Mouse (Mus musculus) natural killer cell, adult 2 months (primary cell): ENCODE measurements around the gene Sult2b1.

Experiments
- DNase-seq, 2 experiments: peaks; one replicate each; pipeline ENCODE4 v3.0.0; 2022; ENCODE audit warnings: low spot score in 2 of 2

The Sult2b1 gene

GRCm38 (mm10) chr7:45770427-45771082, 13.9 kb downstream of the Sult2b1 start:
- DNase-seq = no peak

DNA sequence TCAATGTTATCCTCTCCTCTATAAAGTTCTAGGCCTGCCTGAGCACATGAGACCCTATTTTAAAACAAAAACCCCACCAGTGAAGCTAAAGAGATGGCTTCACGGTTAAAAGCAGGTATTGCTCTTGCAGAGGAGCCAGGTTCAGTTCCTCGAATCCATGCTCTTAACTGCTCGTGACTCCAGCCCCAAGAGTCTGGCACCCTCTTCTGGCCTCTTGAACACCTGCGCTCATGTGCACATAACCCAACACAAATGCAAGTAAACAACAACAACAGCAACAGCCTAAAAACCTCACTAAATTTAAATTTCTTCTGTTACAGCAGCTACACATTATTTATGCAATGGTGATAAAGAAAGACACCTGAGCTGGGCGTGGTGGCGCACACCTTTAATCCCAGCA, 17.0 kb downstream of the Sult2b1 start:
- DNase-seq = no peak

DNA sequence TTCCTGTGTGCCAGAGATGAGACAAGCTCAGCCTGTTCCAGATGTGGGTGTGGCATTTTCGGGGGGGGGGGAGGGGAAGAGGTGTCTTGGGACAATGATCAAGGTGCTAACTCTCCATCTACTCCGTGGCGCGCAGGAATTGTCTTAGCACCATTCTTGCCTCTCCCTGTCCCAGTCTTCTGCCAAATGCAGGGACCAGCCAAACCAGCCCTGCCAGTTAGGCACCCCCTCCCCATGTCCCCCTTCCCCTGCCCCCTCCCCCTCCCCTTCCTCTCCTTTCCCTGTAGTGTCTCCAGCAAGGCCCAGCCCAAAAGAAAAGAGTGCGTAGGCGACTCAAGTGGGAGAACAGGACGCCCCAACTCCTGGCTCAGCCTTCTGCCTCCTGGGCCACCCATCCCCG, 17.7 kb downstream of the Sult2b1 start:
- no peak for DNase-seq

GRCm38 (mm10) chr7:45765995-45766394, 18.5 kb downstream of the Sult2b1 start:
- no peak for DNase-seq

DNA sequence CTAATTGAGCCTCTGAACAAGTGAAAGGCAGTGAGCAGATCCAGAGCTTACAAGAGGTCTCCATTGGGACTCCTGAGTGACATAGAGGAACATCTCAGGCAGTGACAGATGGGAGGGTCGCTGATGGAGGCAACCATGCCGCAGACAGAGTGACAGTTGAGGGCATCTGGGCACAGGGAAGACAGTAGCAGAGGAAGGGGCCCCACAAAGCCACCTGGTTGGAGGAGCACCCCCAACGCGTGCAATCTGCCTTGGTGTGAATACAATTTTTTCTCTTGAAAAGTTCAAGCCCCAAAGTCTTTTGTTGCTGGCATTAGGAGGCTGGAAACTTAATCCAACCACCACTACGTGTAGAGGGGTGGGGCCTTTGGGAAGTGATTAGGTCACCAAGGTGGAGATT, 24.3 kb downstream of the Sult2b1 start:
- no peak for DNase-seq

DNA sequence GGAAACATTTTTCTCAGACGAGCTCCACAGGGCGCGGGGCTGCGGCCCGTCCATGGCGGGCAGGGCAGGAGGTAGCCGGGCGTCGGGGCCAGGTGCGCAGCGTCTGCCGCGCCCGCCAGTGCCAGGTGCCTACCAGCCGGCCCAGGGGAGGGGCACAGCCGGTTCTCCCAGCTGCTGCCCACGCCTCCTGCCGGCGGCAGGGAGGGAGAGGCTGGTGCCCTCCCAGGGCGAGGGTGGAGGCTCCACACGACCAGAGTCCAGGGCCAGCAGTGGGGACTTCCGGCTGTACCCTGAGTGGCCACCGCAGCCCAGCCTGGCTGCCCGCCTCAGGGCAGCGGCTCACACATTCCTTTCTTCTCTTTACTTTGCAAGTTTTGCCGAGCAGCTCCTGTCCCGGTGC, 25.1 kb downstream of the Sult2b1 start:
- peak; percentile 51 to 71 for DNase-seq

DNA sequence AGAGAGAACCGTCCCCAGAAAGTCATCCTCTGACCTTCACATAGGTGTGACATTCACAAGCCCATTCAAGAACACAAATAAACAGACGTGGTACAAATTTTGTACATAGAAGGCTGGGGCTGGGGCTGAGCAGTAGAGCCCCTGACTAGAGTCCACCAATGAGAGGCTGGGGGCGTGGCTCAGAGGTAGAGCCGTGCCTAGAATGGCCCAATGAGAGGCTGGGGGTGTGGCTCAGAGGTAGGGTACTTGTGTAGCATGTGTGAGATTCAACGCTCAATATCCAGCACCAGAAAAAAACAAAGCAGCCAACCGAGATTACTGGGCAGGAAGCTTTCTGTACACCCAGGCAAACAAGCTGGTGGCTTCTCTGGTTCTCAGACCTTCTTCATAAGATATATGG, 28.8 kb downstream of the Sult2b1 start:
- no peak for DNase-seq

DNA sequence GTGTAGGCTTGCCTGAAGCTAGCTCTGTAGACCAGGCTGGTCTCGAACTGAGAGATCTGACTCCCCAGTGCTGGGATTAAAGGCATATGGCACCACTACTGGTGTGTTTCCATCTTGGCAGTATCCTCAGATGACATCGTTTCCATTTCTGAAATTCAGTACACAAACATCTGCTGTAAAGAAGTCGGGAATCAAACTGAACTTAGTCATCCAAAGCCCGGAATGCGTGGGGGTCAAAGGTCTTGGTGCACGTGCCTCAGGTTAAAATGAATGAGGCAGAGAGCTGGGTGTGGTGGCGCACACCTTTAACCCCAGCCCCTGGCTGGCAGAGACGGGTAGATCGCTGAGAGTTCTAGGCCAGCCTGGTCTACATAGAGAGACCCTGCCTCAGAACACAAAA, 34.3 kb downstream of the Sult2b1 start:
- no peak for DNase-seq

DNA sequence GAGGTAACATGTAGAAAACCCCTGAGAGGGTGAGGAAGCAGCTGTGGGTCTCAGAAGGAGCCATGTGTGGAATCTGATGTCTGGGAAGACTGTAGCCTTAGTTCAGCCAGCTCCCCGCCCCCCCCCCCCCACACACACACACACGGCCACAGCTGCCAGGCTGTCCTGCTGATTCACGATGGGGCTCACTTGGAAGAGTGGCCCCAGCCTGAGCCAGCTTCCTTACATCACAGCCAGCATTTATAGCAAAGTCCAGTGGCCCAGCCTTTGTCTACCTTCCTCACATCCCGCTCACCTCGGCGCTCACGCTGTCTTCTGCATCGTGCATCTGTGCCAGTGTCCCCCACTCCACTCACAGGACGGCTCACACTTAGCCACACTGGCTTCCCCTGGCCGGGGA, 35.1 kb downstream of the Sult2b1 start:
- DNase-seq = peak in 1 of 2 experiments; percentile 29

DNA sequence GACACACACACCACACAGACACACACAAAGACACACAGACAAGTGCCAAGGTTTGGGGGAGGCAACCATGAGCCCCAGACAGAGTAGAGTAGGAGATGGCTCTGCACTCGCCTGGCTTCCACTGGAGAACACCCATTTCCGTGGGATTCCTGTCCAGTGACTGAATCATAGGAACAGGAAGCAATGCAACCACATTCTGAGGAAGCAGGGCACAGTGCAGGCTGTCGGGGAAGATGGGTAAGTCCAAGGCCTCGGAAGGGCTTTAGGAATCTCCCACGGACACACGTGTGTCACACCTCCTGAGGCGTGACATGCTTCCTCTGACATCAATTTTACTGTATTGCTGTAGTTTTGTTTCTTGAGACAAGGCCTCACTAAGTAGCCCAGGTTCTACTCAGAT, 36.4 kb downstream of the Sult2b1 start:
- no peak for DNase-seq

DNA sequence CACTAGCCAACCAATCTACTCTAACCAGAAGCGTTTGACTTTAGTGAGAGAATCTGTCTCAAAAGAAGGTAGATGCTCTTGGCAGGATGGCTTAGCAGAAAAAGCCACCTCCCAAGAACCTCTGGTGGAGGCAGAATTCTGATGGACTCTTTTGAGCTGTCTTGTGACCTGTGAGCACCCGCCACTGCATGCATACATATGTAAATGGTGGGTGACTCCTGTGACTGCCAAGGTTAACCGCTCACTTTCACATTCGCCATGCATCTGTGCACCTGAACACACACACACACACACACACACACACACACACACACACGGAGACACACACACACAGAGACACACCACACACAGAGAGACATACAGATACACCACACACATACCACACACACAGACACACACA, 37.0 kb downstream of the Sult2b1 start:
- DNase-seq = no peak

DNA sequence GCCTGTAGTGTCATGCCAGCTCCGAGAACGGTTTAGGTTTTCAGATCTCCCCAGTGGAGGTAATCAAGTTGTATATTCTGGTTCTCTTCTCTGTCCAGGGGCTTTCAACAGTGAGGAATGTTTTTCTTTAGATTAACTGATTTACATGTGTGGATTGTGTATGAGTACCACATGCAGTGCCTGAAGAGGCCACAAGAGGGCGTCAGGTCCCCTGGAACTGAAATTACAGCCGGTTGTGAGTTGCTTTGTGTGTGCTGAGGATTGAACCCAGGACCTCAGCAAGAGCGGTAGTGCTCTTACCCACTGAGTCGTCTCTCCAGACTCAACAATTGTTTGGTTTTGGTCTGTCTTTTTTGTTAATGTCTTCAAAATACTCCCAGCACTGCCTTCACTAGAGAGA, 38.0 kb downstream of the Sult2b1 start:
- no peak for DNase-seq

DNA sequence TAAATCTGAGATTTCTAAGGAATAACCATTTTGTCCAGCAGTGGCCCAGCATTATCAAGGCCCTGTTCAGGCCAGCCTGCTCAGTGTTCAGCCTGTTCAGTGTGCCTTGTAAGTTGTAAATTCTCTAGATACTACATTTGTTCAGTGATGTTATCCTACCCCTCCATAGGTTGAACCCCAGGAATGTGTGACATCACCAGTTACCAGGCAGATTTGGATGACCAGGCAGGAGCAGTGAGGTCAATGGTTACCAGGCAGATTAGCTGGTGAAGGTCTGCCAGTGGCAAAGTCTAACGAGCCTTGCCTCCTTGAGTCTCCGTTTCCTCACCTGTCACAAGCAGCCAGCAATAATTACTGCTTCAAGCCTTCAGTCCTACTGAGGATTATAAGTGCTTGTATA, 40.1 kb downstream of the Sult2b1 start:
- peak; percentile 58 to 69 for DNase-seq

DNA sequence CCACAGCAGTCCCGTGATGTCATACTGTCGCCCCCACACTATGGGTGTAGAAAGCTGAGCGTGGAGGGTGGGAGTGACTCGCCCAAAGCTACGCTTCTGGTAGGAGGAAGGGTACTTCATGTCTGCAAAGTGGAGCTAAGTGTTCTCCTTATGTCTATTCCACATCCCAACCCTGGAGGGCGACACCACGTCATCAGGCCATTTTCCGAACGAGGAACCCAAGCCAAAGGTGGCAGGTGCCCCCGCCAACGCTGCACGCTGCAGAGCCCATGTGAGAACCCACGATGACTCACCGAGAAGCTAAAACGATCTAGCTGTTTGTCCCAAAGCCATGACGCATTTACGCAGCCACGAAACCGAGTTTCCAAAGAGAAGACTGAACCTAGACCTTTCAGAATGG, 42.1 kb downstream of the Sult2b1 start:
- DNase-seq = peak; percentile 82 to 88

DNA sequence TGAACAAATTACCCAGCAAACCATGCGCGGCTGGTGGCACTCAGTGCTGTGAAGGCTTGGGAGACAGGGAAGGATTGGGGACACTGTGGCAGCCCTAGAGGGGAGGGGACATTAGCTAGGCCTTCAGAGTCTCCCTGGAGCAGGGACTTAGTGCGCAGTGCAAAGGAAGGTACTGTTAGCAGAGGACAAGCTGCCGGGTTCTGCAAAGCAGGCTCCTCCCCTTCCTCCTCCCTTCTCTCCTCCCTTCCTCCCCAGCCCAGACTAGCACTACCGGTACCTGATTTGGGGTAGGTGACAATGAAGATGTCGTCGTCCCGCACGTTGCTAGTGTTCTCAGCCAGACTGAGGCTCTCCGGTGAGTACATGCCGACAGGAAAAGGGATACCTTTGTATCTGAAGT, 42.7 kb downstream of the Sult2b1 start:
- DNase-seq = peak; percentile 44 to 55

GRCm38 (mm10) chr7:45741308-45741707, 43.2 kb downstream of the Sult2b1 start:
- DNase-seq = no peak

DNA sequence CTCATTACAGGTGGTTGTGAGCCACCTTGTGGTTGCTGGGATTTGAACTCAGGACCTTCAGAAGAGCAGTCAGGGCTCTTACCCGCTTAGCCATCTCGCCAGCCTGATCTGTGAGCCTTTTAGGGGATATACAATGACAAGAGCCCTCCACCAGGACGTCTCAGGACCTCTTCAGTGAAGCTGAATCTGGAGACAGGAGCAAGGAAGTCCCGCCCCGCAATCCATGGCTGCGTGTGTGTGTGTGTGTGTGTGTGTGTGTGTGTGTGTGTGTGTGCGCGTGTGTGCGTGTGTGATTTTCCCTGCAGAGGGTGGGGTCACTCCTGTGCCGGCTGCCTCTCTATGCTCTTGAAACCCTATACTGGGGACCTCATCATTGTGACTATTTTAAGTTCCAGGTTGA, 44.6 kb downstream of the Sult2b1 start:
- no peak for DNase-seq

DNA sequence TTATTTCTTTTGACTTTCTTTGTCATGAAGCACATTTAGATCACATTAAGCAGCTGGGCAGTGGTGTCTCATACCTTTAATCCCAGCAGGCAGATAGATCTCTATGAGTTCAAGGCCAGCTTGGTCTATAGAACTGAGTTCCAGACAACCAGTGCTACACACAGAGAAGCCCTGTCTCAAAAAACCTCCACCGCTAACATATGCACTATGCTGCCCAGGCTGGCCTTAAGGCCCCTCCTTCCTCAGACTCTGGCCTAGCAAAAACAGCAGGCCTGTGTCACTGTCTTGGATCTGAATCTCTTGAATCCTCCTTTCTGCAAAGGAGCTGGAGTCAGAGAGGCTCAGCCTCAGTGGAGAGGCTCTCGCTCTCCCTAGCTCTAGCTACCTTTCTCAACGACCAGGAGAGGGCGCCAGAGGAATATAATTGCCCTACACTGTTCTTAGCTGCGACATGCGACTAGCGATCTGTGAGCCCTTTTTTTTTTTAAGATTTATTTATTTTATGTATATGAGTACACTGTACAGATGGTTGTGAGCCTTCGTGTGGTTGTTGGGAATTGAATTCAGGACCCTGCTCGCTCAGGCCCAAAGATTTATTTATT, 45.2 kb downstream of the Sult2b1 start:
- peak; percentile 79 to 89 for DNase-seq

DNA sequence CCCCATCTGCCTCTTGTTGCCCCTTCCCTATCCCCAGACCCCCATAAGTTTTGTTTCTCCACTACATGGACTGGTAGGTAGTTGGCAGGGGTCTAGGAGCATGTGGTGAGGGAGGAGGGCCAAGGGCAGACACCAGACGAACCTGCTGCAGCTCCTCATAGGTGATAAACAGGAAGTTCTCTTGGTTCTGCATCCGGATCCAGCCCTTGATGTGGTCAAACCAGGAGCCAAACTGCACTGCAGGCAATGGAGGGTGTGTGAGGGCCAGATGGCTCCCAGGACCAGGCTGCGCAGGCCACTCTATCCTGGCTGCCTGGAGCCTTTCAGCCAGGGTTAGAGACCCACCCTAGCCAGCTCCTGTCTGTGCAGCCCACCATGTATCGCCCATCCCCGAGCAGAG, 51.0 kb downstream of the Sult2b1 start:
- DNase-seq = peak; percentile 70 to 72

DNA sequence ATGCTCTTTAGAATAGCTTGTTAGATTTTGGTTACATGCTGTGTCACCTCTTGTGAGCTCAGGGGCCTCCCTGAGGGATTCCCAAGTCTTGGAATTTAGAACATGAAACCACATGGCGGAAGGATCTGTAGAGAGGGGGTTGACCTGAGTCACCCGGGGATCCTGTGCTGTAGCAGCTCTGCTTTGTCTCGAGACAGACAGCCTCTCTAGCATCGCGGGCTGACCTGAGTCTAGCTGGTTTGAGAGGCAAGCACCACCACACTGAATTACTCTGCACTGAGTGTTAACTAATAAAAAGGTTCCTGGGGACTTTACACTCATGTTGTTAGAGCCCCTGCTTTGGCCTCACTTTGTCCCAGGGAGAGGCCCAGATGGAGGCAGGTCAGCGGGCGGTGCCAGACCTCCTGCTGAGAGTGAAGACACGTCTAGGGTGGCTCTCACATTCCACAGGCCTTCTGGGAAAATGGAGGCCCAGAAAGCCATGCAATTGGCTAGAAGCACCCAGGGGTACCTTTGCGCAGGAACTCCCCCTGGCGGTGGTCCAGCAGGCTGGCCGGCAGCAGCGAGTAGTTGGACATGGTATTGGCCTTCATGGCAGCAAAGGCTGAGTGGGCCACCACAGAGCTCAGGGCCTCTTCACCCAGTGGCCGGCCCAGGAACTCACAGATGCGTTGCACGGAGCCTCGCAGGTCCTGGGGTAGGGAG, 53.6 kb downstream of the Sult2b1 start:
- peak; percentile 32 to 45 for DNase-seq

- no peak for DNase-seq
Observed at GRCm38 (mm10) chr7:45727625-45728024, 56.8 kb downstream of the Sult2b1 start.

DNA sequence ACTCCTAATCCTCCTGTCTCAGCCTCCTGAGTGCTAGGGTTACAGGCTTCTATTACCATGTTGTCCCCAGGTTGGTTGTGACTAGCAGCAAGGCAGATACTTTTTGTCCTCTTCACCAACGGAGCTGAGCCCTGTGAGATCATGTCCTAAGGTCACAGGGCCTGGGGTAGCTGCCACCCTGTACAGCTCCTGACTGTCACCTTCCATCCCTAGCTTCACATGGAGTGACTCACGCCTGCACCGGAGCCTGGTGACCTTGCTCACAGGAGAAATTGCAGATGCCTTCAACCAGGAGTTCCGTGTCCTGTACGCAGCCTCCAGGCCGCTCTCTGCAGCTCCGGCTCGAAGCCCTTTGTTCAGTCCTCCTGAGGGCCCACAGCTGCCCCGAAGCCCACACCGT, 58.0 kb downstream of the Sult2b1 start:
- no peak for DNase-seq

DNA sequence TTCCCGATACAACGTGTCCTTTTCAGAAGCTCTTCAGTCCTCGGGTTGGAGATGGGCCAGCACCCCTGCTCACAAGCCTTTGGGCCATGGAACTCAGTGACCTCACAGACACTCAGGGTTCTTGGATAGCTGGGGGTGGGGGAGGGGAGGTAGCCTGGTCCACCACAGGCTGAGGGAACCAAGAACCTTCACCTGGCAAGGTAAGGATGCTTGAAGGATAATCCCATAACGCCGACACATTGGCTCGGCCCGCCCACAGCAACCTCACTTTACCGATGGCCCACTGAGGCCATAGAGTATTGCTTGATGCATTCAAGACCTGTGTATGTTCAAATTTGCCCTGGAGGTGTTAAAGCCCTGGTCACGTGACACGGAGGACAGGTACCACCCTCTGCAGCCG, 58.8 kb downstream of the Sult2b1 start, which contains the start of gene Spaca4:
Spaca4 (minus strand) TSS at position 101 of the 400 bp plus-strand sequence.
- DNase-seq = no peak
